Mouse (Mus musculus) CH12.LX (cell line): ENCODE data around the gene Dync1i1.

Source experiments
- CTCF ChIP-seq, 2 experiments: IDR thresholded peaks in 1 of 2; conservative IDR thresholded peaks in 1 of 2; 2 replicates each; pipeline ENCODE4 v1.5.1; 2011 to 2012; ENCODE audit warnings: low read depth in 2 of 2, low read length in 2 of 2, improper control_type of control experiment in 1 of 2, inconsistent platforms in 1 of 2, mild to moderate bottlenecking in 1 of 2, moderate library complexity in 1 of 2
- JUN ChIP-seq: IDR thresholded peaks from 2 replicates; pipeline ENCODE4 v1.6.1; 2011; ENCODE audit warnings: low read depth, mild to moderate bottlenecking, low read length, improper control_type of control experiment, moderate library complexity; ENCODE audit not compliant: insufficient read depth
- JUND ChIP-seq: conservative IDR thresholded peaks from 2 replicates; pipeline ENCODE4 v1.6.1; 2011; ENCODE audit warnings: low read depth, low read length, improper control_type of control experiment
- POLR2A ChIP-seq: IDR thresholded peaks from 2 replicates; pipeline ENCODE4 v1.6.1; 2011; ENCODE audit warnings: low read depth, mild to moderate bottlenecking, improper control_type of control experiment, low read length
- TBP ChIP-seq: conservative IDR thresholded peaks from 2 replicates; pipeline ENCODE4 v1.6.1; 2011; ENCODE audit warnings: low read depth, low read length, improper control_type of control experiment

DNA sequence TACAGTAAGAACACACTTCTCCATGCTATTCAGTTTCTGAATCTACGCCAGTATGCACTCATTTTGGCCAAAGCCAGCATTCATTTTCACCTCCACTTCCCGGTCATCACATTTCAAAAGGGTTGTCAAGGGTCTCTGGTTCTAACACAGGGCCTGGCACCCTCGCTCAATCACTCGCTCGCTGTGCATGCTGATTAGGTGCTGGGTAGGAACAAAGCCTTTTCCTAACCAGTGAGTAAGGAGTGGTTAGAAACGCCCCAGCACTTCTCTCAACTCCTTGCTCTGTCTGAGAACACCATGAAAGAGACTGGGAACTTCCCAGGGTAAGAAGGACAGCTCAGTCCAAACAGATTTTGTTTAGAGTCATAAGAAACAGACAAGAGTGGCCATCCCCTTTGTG lies 298.5 kb downstream of the Dync1i1 start:
- TF ChIP-seq POLR2A (no peak), JUN (no peak), JUND (no peak), CTCF (conservative IDR thresholded peaks at IDR 0.05 in 1 of 2, IDR thresholded peaks at IDR 0.05 in 1 of 2; ENCODE audit: low read depth in 2 of 2, low read length in 2 of 2) (no peak), TBP (no peak)
